Mouse (Mus musculus) CH12.LX (cell line): ENCODE measurements at regions not wholly inside any gene's neighbourhood (a gene's known extent, or its start where the extent isn't known, plus 50 kb on each side); places are given as distances from the start of the nearest gene placed in this dataset.

ENCODE experiments used
- BHLHE40 ChIP-seq: IDR thresholded peaks from 2 replicates; pipeline ENCODE4 v1.6.1; 2011; ENCODE audit warnings: mild to moderate bottlenecking, low read depth, low read length, improper control_type of control experiment
- CTCF ChIP-seq, 2 experiments: IDR thresholded peaks in 1 of 2; conservative IDR thresholded peaks in 1 of 2; 2 replicates each; pipeline ENCODE4 v1.5.1; 2011 to 2012; ENCODE audit warnings: low read depth in 2 of 2, low read length in 2 of 2, improper control_type of control experiment in 1 of 2, inconsistent platforms in 1 of 2, mild to moderate bottlenecking in 1 of 2, moderate library complexity in 1 of 2
- GABPA ChIP-seq: IDR thresholded peaks from 2 replicates; pipeline ENCODE4 v1.6.1; 2012; ENCODE audit warnings: low read depth, low read length, improper control_type of control experiment, inconsistent platforms; ENCODE audit not compliant: insufficient replicate concordance
- HCFC1 ChIP-seq: IDR thresholded peaks from 2 replicates; pipeline ENCODE4 v1.6.1; 2012; ENCODE audit warnings: low read depth, mild to moderate bottlenecking, inconsistent platforms, low read length, improper control_type of control experiment
- MAFK ChIP-seq: IDR thresholded peaks from 2 replicates; pipeline ENCODE4 v1.6.1; 2011; ENCODE audit warnings: low read length, improper control_type of control experiment; ENCODE audit not compliant: insufficient replicate concordance
- MEF2A ChIP-seq: IDR thresholded peaks from 2 replicates; pipeline ENCODE4 v1.6.1; 2014; ENCODE audit warnings: low read depth, mild to moderate bottlenecking, inconsistent platforms, low read length, improper control_type of control experiment, borderline replicate concordance
- POLR2A ChIP-seq: IDR thresholded peaks from 2 replicates; pipeline ENCODE4 v1.6.1; 2011; ENCODE audit warnings: low read depth, mild to moderate bottlenecking, improper control_type of control experiment, low read length

GRCm38 (mm10) chr12:73448388-73448965 lies 97.7 kb downstream of the Tmem30b start:
- TF ChIP-seq POLR2A (no peak), CTCF (conservative IDR thresholded peaks at IDR 0.05 in 1 of 2, IDR thresholded peaks at IDR 0.05 in 1 of 2; ENCODE audit: low read depth in 2 of 2, low read length in 2 of 2) (no peak), GABPA (no peak), HCFC1 (no peak), MEF2A (no peak), BHLHE40 (no peak), MAFK (no peak)
